Mouse (Mus musculus) forebrain, embryonic 14.5 days (tissue): ENCODE data around the gene Ebf1. TPM values are rescaled to one million over a fixed set of nuclear protein-coding genes. Genes with fewer than 3 reads are reported as not detected.

Experiments
- ATAC-seq: fragments of 200-750 bp; cut with Nextera tagmentation; 2 replicates; pipeline ENCODE4 v1.8.0; 2017; ENCODE audit warnings: mild to moderate bottlenecking, moderate library complexity
- DNase-seq: peaks from one replicate; pipeline ENCODE4 v3.0.0-alpha.2; 2015; ENCODE audit warnings: low spot score
- H3K27ac ChIP-seq: fragments of 300-500 bp; sonication (generic); 2 replicates; pipeline ENCODE4 v1.5.1; 2014; ENCODE audit warnings: low read depth, mild to moderate bottlenecking, control low read depth, low read length, moderate library complexity
- H3K27me3 ChIP-seq: fragments of 300-500 bp; sonication (generic); replicated peaks from 2 replicates; pipeline ENCODE4 v1.6.1; 2014; ENCODE audit warnings: low read length, control low read depth, mixed read lengths; ENCODE audit not compliant: control insufficient read depth, insufficient read depth
- H3K36me3 ChIP-seq: fragments of 300-500 bp; sonication (generic); 2 replicates; pipeline ENCODE4 v1.6.1; 2014; ENCODE audit warnings: low read length, control low read depth; ENCODE audit not compliant: control insufficient read depth, insufficient read depth
- H3K4me1 ChIP-seq: fragments of 300-500 bp; sonication (generic); 2 replicates; pipeline ENCODE4 v1.6.1; 2014; ENCODE audit warnings: antibody characterized with exemption, low read length, control low read depth; ENCODE audit not compliant: control insufficient read depth, insufficient read depth
- H3K4me2 ChIP-seq: fragments of 300-500 bp; sonication (generic); 2 replicates; pipeline ENCODE4 v1.6.1; 2014; ENCODE audit warnings: mild to moderate bottlenecking, control low read depth, low read length
- H3K4me3 ChIP-seq: fragments of 300-500 bp; sonication (generic); 2 replicates; pipeline ENCODE4 v1.5.1; 2014; ENCODE audit warnings: low read depth, low read length, control low read depth
- H3K9ac ChIP-seq: fragments of 300-500 bp; sonication (generic); 2 replicates; pipeline ENCODE4 v1.6.1; 2014; ENCODE audit warnings: mild to moderate bottlenecking, low read length, control low read depth, moderate library complexity
- H3K9me3 ChIP-seq: fragments of 300-500 bp; sonication (generic); replicated peaks from 2 replicates; pipeline ENCODE4 v1.6.1; 2016; ENCODE audit warnings: low read length, control low read depth, mixed read lengths; ENCODE audit not compliant: control insufficient read depth
- WGBS: fragments of 180-500 bp; shearing (Covaris S2); extraction: QIAGEN DNeasy Blood & Tissue Kit; methylation state at CpG from one replicate; pipeline ENCODE4 v1.1.7; 2014; 5-methylcytosine and 5-hydroxymethylcytosine counted together
- polyA plus RNA-seq: library from polyadenylated mRNA; unstranded; fragments of >200 nt; fragmentation: Nextera tagmentation; extraction: Ambion mirVana; gene quantifications from 2 replicates; pipeline ENCODE4 v1.2.1, GENCODE M21; 2014

The Ebf1 gene
- polyA plus RNA-seq, 1 experiment from 2014 or later = 30.7 TPM

- H3K9me3 ChIP-seq = no peaks in the 10 kb centered on the region
- no peak overlapping the region for H3K4me3 ChIP-seq
- no peak overlapping the region for H3K4me2 ChIP-seq
- no peaks in the 10 kb centered on the region for H3K4me1 ChIP-seq
- WGBS = 67% methylated on average over 2 of the region's 2 CpGs
- no peak for ATAC-seq
- H3K27me3 ChIP-seq = no peaks in the 10 kb centered on the region; the same call in 1 of the 2 replicates
- no peak overlapping the region for H3K9ac ChIP-seq
- DNase-seq = no peak
- no peaks in the 10 kb centered on the region for H3K36me3 ChIP-seq
- H3K27ac ChIP-seq = no peak overlapping the region
These were observed 24.4 kb downstream of the Ebf1 start for GRCm38 (mm10) chr11:44641496-44641895.

GRCm38 (mm10) chr11:44654340-44655019 lies 37.4 kb downstream of the Ebf1 start:
- Histone ChIP-seq H3K4me1 (peaks cover 7% of the 10 kb centered on the region; the same call in 1 of the 2 replicates), H3K36me3 (no peaks in the 10 kb centered on the region), H3K4me2 (no peak overlapping the region), H3K9me3 (no peaks in the 10 kb centered on the region), H3K4me3 (no peak overlapping the region), H3K9ac (no peak overlapping the region), H3K27me3 (peaks cover 23% of the 10 kb centered on the region), H3K27ac (no peak overlapping the region)
- 7% methylated on average over 8 of the region's 8 CpGs for WGBS
- ATAC-seq (no peak), DNase-seq (no peak)

GRCm38 (mm10) chr11:44655468-44655867 lies 38.4 kb downstream of the Ebf1 start:
- ATAC-seq (no peak), DNase-seq (no peak)
- H3K4me1 ChIP-seq = peaks cover 7% of the 10 kb centered on the region; the same call in 1 of the 2 replicates
- H3K9me3 ChIP-seq = no peaks in the 10 kb centered on the region
- H3K9ac ChIP-seq = no peak overlapping the region
- H3K27me3 ChIP-seq = peaks cover 30% of the 10 kb centered on the region
- H3K36me3 ChIP-seq = no peaks in the 10 kb centered on the region
- WGBS = 34% methylated on average over 5 of the region's 5 CpGs
- H3K27ac ChIP-seq = no peak overlapping the region
- no peak overlapping the region for H3K4me3 ChIP-seq
- no peak overlapping the region for H3K4me2 ChIP-seq

- H3K9ac ChIP-seq = no peak overlapping the region
- ATAC-seq (peak; percentile 81), DNase-seq (peak; percentile 68)
- peaks cover 31% of the 10 kb centered on the region for H3K27me3 ChIP-seq
- H3K4me3 ChIP-seq = no peak overlapping the region
- H3K36me3 ChIP-seq = no peaks in the 10 kb centered on the region
- H3K9me3 ChIP-seq = no peaks in the 10 kb centered on the region
- peaks cover 7% of the 10 kb centered on the region; the same call in 1 of the 2 replicates for H3K4me1 ChIP-seq
- H3K27ac ChIP-seq = no peak overlapping the region
- no peak overlapping the region for H3K4me2 ChIP-seq
These were observed 39.8 kb downstream of the Ebf1 start for GRCm38 (mm10) chr11:44656916-44657315.

GRCm38 (mm10) chr11:44657833-44658395 lies 40.8 kb downstream of the Ebf1 start:
- H3K9me3 ChIP-seq = no peaks in the 10 kb centered on the region
- H3K27me3 ChIP-seq = peaks cover 25% of the 10 kb centered on the region
- no peak overlapping the region for H3K9ac ChIP-seq
- ATAC-seq (no peak), DNase-seq (no peak)
- H3K4me1 ChIP-seq = peaks cover 7% of the 10 kb centered on the region; the same call in 1 of the 2 replicates
- no peak overlapping the region for H3K27ac ChIP-seq
- no peak overlapping the region for H3K4me3 ChIP-seq
- WGBS = 61% methylated on average over 6 of the region's 6 CpGs
- H3K36me3 ChIP-seq = no peaks in the 10 kb centered on the region
- no peak overlapping the region for H3K4me2 ChIP-seq

GRCm38 (mm10) chr11:44661875-44662274 lies 44.8 kb downstream of the Ebf1 start:
- no peaks in the 10 kb centered on the region for H3K9me3 ChIP-seq
- no peak for ATAC-seq
- H3K27me3 ChIP-seq = peaks cover 18% of the 10 kb centered on the region
- H3K36me3 ChIP-seq = no peaks in the 10 kb centered on the region
- 86% methylated on average over 5 of the region's 5 CpGs for WGBS
- H3K9ac ChIP-seq = no peak overlapping the region
- H3K27ac ChIP-seq = no peak overlapping the region
- no peak overlapping the region for H3K4me2 ChIP-seq
- no peak for DNase-seq
- H3K4me1 ChIP-seq = peaks cover 9% of the 10 kb centered on the region
- H3K4me3 ChIP-seq = no peak overlapping the region

GRCm38 (mm10) chr11:44663609-44664141 lies 46.6 kb downstream of the Ebf1 start:
- ATAC-seq = no peak
- H3K27me3 ChIP-seq = peaks cover 18% of the 10 kb centered on the region

GRCm38 (mm10) chr11:44665156-44665682 lies 48.1 kb downstream of the Ebf1 start:
- no peaks in the 10 kb centered on the region for H3K9me3 ChIP-seq
- H3K4me3 ChIP-seq = peak overlapping the region; percentile 4; the same call in 1 of the 2 replicates
- no peak overlapping the region for H3K27ac ChIP-seq
- H3K4me2 ChIP-seq = peak overlapping the region; percentile 46
- H3K4me1 ChIP-seq = peaks cover 5% of the 10 kb centered on the region
- DNase-seq = peak; percentile 49
- peaks cover 16% of the 10 kb centered on the region for H3K27me3 ChIP-seq
- H3K36me3 ChIP-seq = no peaks in the 10 kb centered on the region
- peak overlapping the region; percentile 38; the same call in 1 of the 2 replicates for H3K9ac ChIP-seq
- 1% methylated on average over 18 of the region's 18 CpGs for WGBS
- ATAC-seq = peak; percentile 52; the same call in 1 of the 2 replicates

More at GRCm38 (mm10) chr11:44663609-44664141, 46.6 kb downstream of the Ebf1 start:
- no peak overlapping the region for H3K4me2 ChIP-seq
- DNase-seq = no peak
- H3K9ac ChIP-seq = no peak overlapping the region
- H3K27ac ChIP-seq = no peak overlapping the region
- WGBS = 39% methylated on average over 4 of the region's 4 CpGs
- H3K9me3 ChIP-seq = no peaks in the 10 kb centered on the region
- H3K4me3 ChIP-seq = no peak overlapping the region
- H3K36me3 ChIP-seq = no peaks in the 10 kb centered on the region
- H3K4me1 ChIP-seq = peaks cover 5% of the 10 kb centered on the region
